Mouse (Mus musculus) thymus, adult 2 months (tissue): ENCODE results near the gene Atpif1. TPM values are rescaled to one million over a fixed set of nuclear protein-coding genes. Genes with fewer than 3 reads are reported as not detected.

Experiments used
- DNase-seq: peaks from one replicate; pipeline ENCODE4 v3.0.0; 2021
- H3K27ac ChIP-seq: fragments of 200-500 bp; 2 replicates; pipeline ENCODE4 v1.5.1; 2012; ENCODE audit warnings: low read length, control low read depth; ENCODE audit not compliant: control insufficient read depth, insufficient read depth
- H3K27me3 ChIP-seq: fragments of 200-500 bp; 2 replicates; pipeline ENCODE4 v1.6.1; 2012; ENCODE audit warnings: mild to moderate bottlenecking, low read length, moderate library complexity, mixed read lengths; ENCODE audit not compliant: control insufficient read depth, insufficient read depth
- H3K36me3 ChIP-seq: fragments of 200-500 bp; 2 replicates; pipeline ENCODE4 v1.6.1; 2012; ENCODE audit warnings: mild to moderate bottlenecking, low read length, moderate library complexity; ENCODE audit not compliant: control insufficient read depth, insufficient read depth
- H3K4me1 ChIP-seq: fragments of 200-500 bp; replicated peaks from 2 replicates; pipeline ENCODE4 v1.6.1; 2012; ENCODE audit warnings: low read length; ENCODE audit not compliant: control insufficient read depth, insufficient read depth
- H3K4me3 ChIP-seq: fragments of 200-500 bp; 2 replicates; pipeline ENCODE4 v1.5.1; 2012; ENCODE audit warnings: mild to moderate bottlenecking, low read length, control low read depth, moderate library complexity; ENCODE audit not compliant: control insufficient read depth, insufficient read depth
- CTCF ChIP-seq: fragments of 200-500 bp; IDR thresholded peaks from 2 replicates; pipeline ENCODE4 v1.5.1; 2012; ENCODE audit warnings: mild to moderate bottlenecking, control low read depth, low read length, moderate library complexity, borderline replicate concordance; ENCODE audit not compliant: control insufficient read depth, poor library complexity, insufficient read depth; ENCODE audit errors: extremely low read depth
- POLR2A ChIP-seq: fragments of 200-500 bp; IDR thresholded peaks from 2 replicates; pipeline ENCODE4 v1.6.1; 2012; ENCODE audit warnings: mild to moderate bottlenecking, low read length, control low read depth, moderate library complexity; ENCODE audit not compliant: control insufficient read depth, poor library complexity, insufficient read depth; ENCODE audit errors: extremely low read depth
- WGBS: fragments of 180-500 bp; shearing (Covaris S2); methylation state at CpG from one replicate; pipeline ENCODE4 v1.1.7; 2018; 5-methylcytosine and 5-hydroxymethylcytosine counted together
- polyA plus RNA-seq: library from polyadenylated mRNA; depleted of rRNA; stranded (reverse); fragments of >200 nt; gene quantifications from 2 replicates; pipeline ENCODE4 v1.2.3, GENCODE M21; 2012

Atpif1 gene
- polyA plus RNA-seq, 1 experiment = 109 TPM

DNA sequence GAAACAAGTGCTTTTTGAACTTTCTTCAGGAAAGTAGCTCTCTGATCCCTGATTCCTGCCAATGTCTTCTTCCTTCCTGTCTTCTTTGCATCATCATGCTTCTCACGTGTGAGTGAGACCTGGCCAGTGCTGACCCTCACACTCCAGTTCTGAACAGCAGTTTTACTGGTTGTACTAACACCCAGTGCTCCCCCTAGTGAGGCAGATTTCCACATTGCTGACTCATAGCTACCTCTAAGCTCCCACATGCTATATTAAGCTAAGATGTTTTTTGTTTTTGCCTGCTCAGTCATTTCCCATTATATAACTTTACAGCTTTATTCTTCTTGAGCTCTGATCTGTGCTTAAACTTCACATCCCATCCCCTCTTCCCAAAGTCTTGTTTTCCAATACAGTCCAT is 9.3 kb upstream of the Atpif1 start:
- no peaks in the 10 kb centered on the region for H3K4me1 ChIP-seq
- 36% methylated on average over 1 of the region's 1 CpGs for WGBS
- no peak overlapping the region for H3K4me3 ChIP-seq
- DNase-seq = no peak
- no peaks in the 10 kb centered on the region for H3K27me3 ChIP-seq
- H3K27ac ChIP-seq = no peak overlapping the region
- TF ChIP-seq CTCF (no peak), POLR2A (no peak)
- H3K36me3 ChIP-seq = peaks cover 64% of the 10 kb centered on the region

- H3K4me1 ChIP-seq = peaks cover 7% of the 10 kb centered on the region
- H3K36me3 ChIP-seq = peaks cover 52% of the 10 kb centered on the region
- WGBS = 93% methylated on average over 4 of the region's 4 CpGs
- DNase-seq = no peak
- no peak for TF ChIP-seq POLR2A
- no peak for TF ChIP-seq CTCF
- no peaks in the 10 kb centered on the region for H3K27me3 ChIP-seq
- no peak overlapping the region for H3K4me3 ChIP-seq
- H3K27ac ChIP-seq = no peak overlapping the region
These were observed 8.0 kb upstream of the Atpif1 start for GRCm38 (mm10) chr4:132541413-132541812.

- Histone ChIP-seq H3K27me3 (no peaks in the 10 kb centered on the region), H3K4me1 (peaks cover 8% of the 10 kb centered on the region), H3K27ac (no peak overlapping the region), H3K4me3 (no peak overlapping the region), H3K36me3 (peaks cover 40% of the 10 kb centered on the region)
- TF ChIP-seq POLR2A = no peak
- no peak for TF ChIP-seq CTCF
- 95% methylated on average over 5 of the region's 5 CpGs for WGBS
- no peak for DNase-seq
These were observed 6.0 kb upstream of the Atpif1 start for GRCm38 (mm10) chr4:132539481-132539880.

DNA sequence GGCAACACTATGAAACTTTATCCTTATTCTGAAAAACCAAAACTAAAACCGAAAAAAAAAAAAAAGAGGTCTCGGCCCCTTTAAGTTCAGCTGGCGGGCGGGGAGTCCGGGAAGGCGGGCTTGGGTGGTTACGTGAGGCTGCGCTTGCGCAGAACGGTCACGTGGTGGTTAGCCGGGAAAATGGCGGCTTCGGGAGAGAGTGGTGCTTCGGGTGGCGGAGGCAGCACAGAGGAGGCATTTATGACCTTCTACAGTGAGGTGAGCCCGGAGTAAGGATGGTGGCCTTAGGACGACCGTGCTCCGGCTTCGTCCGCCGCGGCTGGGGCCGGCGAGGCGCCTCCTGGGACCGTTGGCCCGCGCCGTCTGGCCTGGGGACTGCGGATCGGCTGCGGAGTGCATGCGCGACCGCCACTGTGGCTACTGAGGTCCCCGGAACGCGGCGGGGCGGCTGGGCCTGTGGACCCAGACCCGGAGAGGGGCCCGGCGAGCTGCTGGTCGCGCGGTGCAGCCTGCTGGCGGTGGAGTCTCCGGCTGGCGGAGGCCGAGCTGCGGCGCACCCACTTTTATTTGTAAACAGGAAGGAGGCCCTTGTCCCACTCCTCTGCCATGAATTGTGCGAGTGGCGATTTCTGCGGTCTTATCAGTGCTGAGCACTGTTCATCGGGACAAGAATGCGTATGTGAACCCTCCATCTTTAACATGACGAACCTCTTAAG is 2.1 kb upstream of the Atpif1 start, which contains the start of gene Dnajc8:
Dnajc8 (plus strand) TSS at position 145 of the 716 bp plus-strand sequence.
- Histone ChIP-seq H3K4me1 (peaks cover 13% of the 10 kb centered on the region), H3K27me3 (no peaks in the 10 kb centered on the region), H3K27ac (no peak within 1 kb of the TSS), H3K4me3 (peak within 1 kb of the TSS; percentile 84), H3K36me3 (peaks cover 10% of the 10 kb centered on the region; the same call in 1 of the 2 replicates)
- under 1% methylated on average over 60 of the region's 60 CpGs for WGBS
- peak; percentile 96 for DNase-seq
- no peak for TF ChIP-seq CTCF
- TF ChIP-seq POLR2A = peak; percentile 74; the same call in 1 of the 2 replicates

- Histone ChIP-seq H3K4me1 (peaks cover 13% of the 10 kb centered on the region), H3K4me3 (peak overlapping the region; percentile 90), H3K27me3 (no peaks in the 10 kb centered on the region), H3K27ac (no peak overlapping the region), H3K36me3 (no peaks in the 10 kb centered on the region; the same call in 1 of the 2 replicates)
- no peak for TF ChIP-seq CTCF
- no peak for TF ChIP-seq POLR2A
- WGBS = 13% methylated on average over 5 of the region's 5 CpGs
- DNase-seq = no peak
These were observed 963 bp downstream of the Atpif1 start for GRCm38 (mm10) chr4:132532496-132532895.

DNA sequence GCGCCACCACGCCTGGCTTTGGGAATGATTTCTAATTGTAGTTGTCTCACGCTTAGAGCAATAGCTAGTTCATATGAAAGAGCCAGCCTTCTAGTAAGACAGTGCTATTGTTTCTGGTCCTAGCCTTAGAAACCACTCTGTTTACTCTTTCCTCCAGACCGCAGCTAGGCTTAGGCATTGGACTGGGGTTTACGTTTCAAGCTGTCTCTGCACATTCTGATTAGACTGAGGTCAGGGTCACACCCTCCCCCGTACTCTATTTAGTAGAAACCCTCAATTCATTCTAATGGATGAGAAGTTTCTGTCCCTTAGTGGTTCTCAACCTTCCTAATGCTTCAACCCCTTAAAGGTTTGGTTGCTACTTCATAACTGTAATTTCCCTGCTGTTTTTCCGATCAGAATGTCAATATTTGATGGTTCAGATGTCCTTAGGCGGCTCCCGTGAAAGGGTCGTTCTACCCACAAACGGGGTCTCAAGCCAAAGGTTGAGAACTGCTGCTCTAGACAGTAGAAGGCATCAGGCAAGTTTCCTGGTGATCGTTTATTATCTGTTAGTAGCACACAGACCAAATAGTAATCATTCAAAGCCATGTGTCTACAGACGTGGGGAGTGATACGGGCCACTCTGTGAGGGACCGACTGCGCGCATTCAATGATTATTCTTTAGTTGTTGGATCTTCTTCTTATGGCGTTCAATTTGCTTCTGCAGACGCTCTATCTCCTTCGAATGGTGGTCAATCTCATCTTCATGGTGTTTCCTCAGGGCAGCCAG is 3.2 kb downstream of the Atpif1 start:
- H3K36me3 ChIP-seq = no peaks in the 10 kb centered on the region; the same call in 1 of the 2 replicates
- no peak for DNase-seq
- H3K4me1 ChIP-seq = peaks cover 5% of the 10 kb centered on the region; the same call in 1 of the 2 replicates
- TF ChIP-seq CTCF = no peak
- no peak for TF ChIP-seq POLR2A
- H3K4me3 ChIP-seq = no peak overlapping the region
- WGBS = 97% methylated on average over 20 of the region's 20 CpGs
- H3K27ac ChIP-seq = no peak overlapping the region
- no peaks in the 10 kb centered on the region for H3K27me3 ChIP-seq
